Mouse (Mus musculus): ENCODE data around the gene Itga2b. TPM values are rescaled to one million over a fixed set of nuclear protein-coding genes. Genes with fewer than 3 reads are reported as not detected.

Gene Itga2b
- polyA plus RNA-seq, 1 experiment = 7.0 TPM

DNA sequence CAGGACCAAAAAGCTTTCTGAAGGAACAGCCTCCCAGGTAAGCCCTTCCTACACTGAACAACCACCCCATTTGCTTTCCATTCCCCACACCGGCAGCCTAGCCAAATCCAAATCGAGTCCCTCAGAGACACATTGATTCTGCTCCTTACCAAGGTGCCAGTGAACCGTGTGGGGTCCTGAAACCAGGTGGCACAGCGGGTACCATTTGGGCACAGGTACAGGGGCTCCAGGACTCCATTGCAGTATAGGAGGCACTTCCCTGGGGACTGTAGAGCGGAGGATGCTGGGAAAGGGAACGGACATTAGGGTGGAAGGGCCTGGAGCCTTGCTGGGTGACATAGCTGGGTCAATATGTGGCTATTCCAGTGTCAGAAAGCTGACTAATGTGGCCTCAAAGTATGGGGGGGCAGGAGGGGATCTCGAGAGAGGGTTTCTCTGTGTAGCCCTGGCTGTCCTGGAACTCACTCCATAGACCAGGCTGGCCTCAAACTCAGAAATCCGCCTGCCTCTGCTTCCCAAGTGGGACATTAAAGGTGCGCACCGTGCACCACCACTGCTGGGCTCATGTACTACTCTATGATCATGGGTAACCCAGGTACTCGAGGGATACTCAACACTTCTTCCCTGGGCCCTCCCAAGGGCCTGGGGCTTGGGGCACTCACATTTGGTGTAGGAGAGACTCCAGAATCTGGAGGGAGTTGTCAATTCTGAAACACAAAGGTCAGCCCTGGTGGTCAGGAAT, 64.2 kb downstream of the Itga2b start:
- peaks cover 39% of the 10 kb centered on the region for H3K36me3 ChIP-seq (ENCODE audit: control insufficient read depth, insufficient read depth, low read length, poor library complexity, severe bottlenecking)
- H3K27ac ChIP-seq (ENCODE audit: insufficient read depth, low read length) = no peak overlapping the region
- TF ChIP-seq CTCF (IDR thresholded peaks at IDR 0.05; ENCODE audit: low read depth, low read length) (no peak), EP300 (IDR thresholded peaks at IDR 0.05; ENCODE audit: insufficient read depth, low read depth, low read length) (no peak), POLR2A (IDR thresholded peaks at IDR 0.05; ENCODE audit: insufficient read depth, low read length) (no peak)
- no peaks in the 10 kb centered on the region for H3K9me3 ChIP-seq (replicated peaks; ENCODE audit: control insufficient read depth, insufficient read depth, low read length, poor library complexity, severe bottlenecking)
- H3K4me3 ChIP-seq (ENCODE audit: low read depth, low read length) = peak overlapping the region; percentile 98
- peak overlapping the region; percentile 91 for H3K9ac ChIP-seq (ENCODE audit: low read depth, poor library complexity, severe bottlenecking)
- H3K27me3 ChIP-seq (ENCODE audit: control insufficient read depth, insufficient read depth, low read length, poor library complexity, severe bottlenecking) = no peaks in the 10 kb centered on the region
- H3K4me1 ChIP-seq (ENCODE audit: control insufficient read depth, insufficient read depth, low read length) = peaks cover 4% of the 10 kb centered on the region

GRCm38 (mm10) chr11:102404161-102405010, 65.5 kb downstream of the Itga2b start:
- no peak for TF ChIP-seq CTCF (IDR thresholded peaks at IDR 0.05; ENCODE audit: low read depth, low read length)
- no peak for TF ChIP-seq POLR2A (IDR thresholded peaks at IDR 0.05; ENCODE audit: insufficient read depth, low read length)
- no peak for TF ChIP-seq EP300 (IDR thresholded peaks at IDR 0.05; ENCODE audit: insufficient read depth, low read depth, low read length)
- no peaks in the 10 kb centered on the region for H3K27me3 ChIP-seq (ENCODE audit: control insufficient read depth, insufficient read depth, low read length, poor library complexity, severe bottlenecking)
- peaks cover 8% of the 10 kb centered on the region for H3K4me1 ChIP-seq (ENCODE audit: control insufficient read depth, insufficient read depth, low read length)
- H3K9me3 ChIP-seq (replicated peaks; ENCODE audit: control insufficient read depth, insufficient read depth, low read length, poor library complexity, severe bottlenecking) = no peaks in the 10 kb centered on the region
- H3K9ac ChIP-seq (ENCODE audit: low read depth, poor library complexity, severe bottlenecking) = no peak overlapping the region
- peaks cover 39% of the 10 kb centered on the region for H3K36me3 ChIP-seq (ENCODE audit: control insufficient read depth, insufficient read depth, low read length, poor library complexity, severe bottlenecking)
- H3K4me3 ChIP-seq (ENCODE audit: low read depth, low read length) = no peak overlapping the region
- no peak overlapping the region for H3K27ac ChIP-seq (ENCODE audit: insufficient read depth, low read length)

GRCm38 (mm10) chr11:102403657-102404056, 66.3 kb downstream of the Itga2b start:
- Histone ChIP-seq H3K9me3 (replicated peaks; ENCODE audit: control insufficient read depth, insufficient read depth, low read length, poor library complexity, severe bottlenecking) (no peaks in the 10 kb centered on the region), H3K27me3 (ENCODE audit: control insufficient read depth, insufficient read depth, low read length, poor library complexity, severe bottlenecking) (no peaks in the 10 kb centered on the region), H3K36me3 (ENCODE audit: control insufficient read depth, insufficient read depth, low read length, poor library complexity, severe bottlenecking) (peaks cover 39% of the 10 kb centered on the region), H3K4me3 (ENCODE audit: low read depth, low read length) (no peak overlapping the region), H3K27ac (ENCODE audit: insufficient read depth, low read length) (no peak overlapping the region), H3K4me1 (ENCODE audit: control insufficient read depth, insufficient read depth, low read length) (peaks cover 8% of the 10 kb centered on the region), H3K9ac (ENCODE audit: low read depth, poor library complexity, severe bottlenecking) (no peak overlapping the region)
- TF ChIP-seq CTCF (IDR thresholded peaks at IDR 0.05; ENCODE audit: low read depth, low read length) (no peak), POLR2A (IDR thresholded peaks at IDR 0.05; ENCODE audit: insufficient read depth, low read length) (no peak), EP300 (IDR thresholded peaks at IDR 0.05; ENCODE audit: insufficient read depth, low read depth, low read length) (no peak)

Other genes with a start within 250 kb of the Itga2b start
- gene Hdac5, start 240.0 kb downstream of the Itga2b start, polyA plus RNA-seq (2011; ENCODE audit: insufficient read depth, insufficient read length, low read depth, missing spikeins) = 41.2 and 42.4 TPM in 2 replicates
- 32.5 and 34.0 TPM in 2 replicates for gene BC030867, start 221.2 kb downstream of the Itga2b start, polyA plus RNA-seq (2011; ENCODE audit: insufficient read depth, insufficient read length, low read depth, missing spikeins)
- gene Asb16, start 201.4 kb downstream of the Itga2b start, polyA plus RNA-seq (2011; ENCODE audit: insufficient read depth, insufficient read length, low read depth, missing spikeins) = 0.70 and 2.3 TPM in 2 replicates
- 19.7 and 20.0 TPM in 2 replicates for gene Tmub2, start 185.2 kb downstream of the Itga2b start, polyA plus RNA-seq (2011; ENCODE audit: insufficient read depth, insufficient read length, low read depth, missing spikeins)
- gene Atxn7l3, start 173.5 kb downstream of the Itga2b start, polyA plus RNA-seq (2011; ENCODE audit: insufficient read depth, insufficient read length, low read depth, missing spikeins) = 44.3 and 50.3 TPM in 2 replicates
- gene Ubtf, start 150.4 kb downstream of the Itga2b start, polyA plus RNA-seq (2011; ENCODE audit: insufficient read depth, insufficient read length, low read depth, missing spikeins) = 81.7 and 82.0 TPM in 2 replicates
- gene Slc4a1, start 103.9 kb downstream of the Itga2b start, polyA plus RNA-seq (2011; ENCODE audit: insufficient read depth, insufficient read length, low read depth, missing spikeins) = 0.48 and 0.53 TPM in 2 replicates
- gene Rundc3a, start 76.7 kb downstream of the Itga2b start, polyA plus RNA-seq (2011; ENCODE audit: insufficient read depth, insufficient read length, low read depth, missing spikeins) = 7.0 and 9.5 TPM in 2 replicates
- gene Slc25a39, start 62.2 kb downstream of the Itga2b start, polyA plus RNA-seq (2011; ENCODE audit: insufficient read depth, insufficient read length, low read depth, missing spikeins) = 284 and 342 TPM in 2 replicates
- gene Grn, start 39.8 kb downstream of the Itga2b start, polyA plus RNA-seq (2011; ENCODE audit: insufficient read depth, insufficient read length, low read depth, missing spikeins) = 68.4 and 88.3 TPM in 2 replicates
- gene Fam171a2, start 22.4 kb downstream of the Itga2b start, polyA plus RNA-seq (2011; ENCODE audit: insufficient read depth, insufficient read length, low read depth, missing spikeins) = 4.4 and 5.4 TPM in 2 replicates
- gene Gpatch8, start 86.3 kb upstream of the Itga2b start, polyA plus RNA-seq (2011; ENCODE audit: insufficient read depth, insufficient read length, low read depth, missing spikeins) = 75.8 and 89.1 TPM in 2 replicates
- gene Gm11627, start 109.3 kb upstream of the Itga2b start, polyA plus RNA-seq (2011; ENCODE audit: insufficient read depth, insufficient read length, low read depth, missing spikeins) = 3.8 and 5.3 TPM in 2 replicates
- 30.3 and 36.1 TPM in 2 replicates for gene Fzd2, start 134.3 kb upstream of the Itga2b start, polyA plus RNA-seq (2011; ENCODE audit: insufficient read depth, insufficient read length, low read depth, missing spikeins)
- 8.8 and 9.4 TPM in 2 replicates for gene Meioc, start 193.6 kb upstream of the Itga2b start, polyA plus RNA-seq (2011; ENCODE audit: insufficient read depth, insufficient read length, low read depth, missing spikeins)
- 53.9 and 62.0 TPM in 2 replicates for gene Ccdc43, start 227.7 kb upstream of the Itga2b start, polyA plus RNA-seq (2011; ENCODE audit: insufficient read depth, insufficient read length, low read depth, missing spikeins)